Mouse (Mus musculus) testis, adult 2 months (tissue): ENCODE measurements around the gene Dlx1. TPM values are rescaled to one million over a fixed set of nuclear protein-coding genes. Genes with fewer than 3 reads are reported as not detected.

Source experiments
- H3K27ac ChIP-seq: fragments of 200-500 bp; 2 replicates; pipeline ENCODE4 v1.5.1; 2012; ENCODE audit warnings: low read depth, low read length; ENCODE audit not compliant: control insufficient read depth, insufficient read depth
- H3K27me3 ChIP-seq: fragments of 200-500 bp; 2 replicates; pipeline ENCODE4 v1.6.1; 2012; ENCODE audit warnings: mild to moderate bottlenecking, low read length, moderate library complexity; ENCODE audit not compliant: control insufficient read depth, insufficient read depth
- H3K36me3 ChIP-seq: fragments of 200-500 bp; 2 replicates; pipeline ENCODE4 v1.6.1; 2012; ENCODE audit warnings: mild to moderate bottlenecking, low read length; ENCODE audit not compliant: control insufficient read depth, insufficient read depth
- H3K4me1 ChIP-seq: fragments of 200-500 bp; 2 replicates; pipeline ENCODE4 v1.6.1; 2012; ENCODE audit warnings: low read length; ENCODE audit not compliant: control insufficient read depth, insufficient read depth
- H3K4me3 ChIP-seq: fragments of 200-500 bp; 2 replicates; pipeline ENCODE4 v1.5.1; 2012; ENCODE audit warnings: low read depth, mild to moderate bottlenecking, low read length, moderate library complexity, mixed read lengths; ENCODE audit not compliant: control insufficient read depth
- CTCF ChIP-seq: fragments of 200-500 bp; IDR thresholded peaks from 2 replicates; pipeline ENCODE4 v1.5.1; 2012; ENCODE audit warnings: low read depth, mild to moderate bottlenecking, inconsistent platforms, low read length, moderate library complexity; ENCODE audit not compliant: control insufficient read depth, insufficient read depth, insufficient replicate concordance
- POLR2A ChIP-seq: fragments of 200-500 bp; IDR thresholded peaks from 2 replicates; pipeline ENCODE4 v1.6.1; 2012; ENCODE audit warnings: low read depth, mild to moderate bottlenecking, inconsistent platforms, low read length, moderate library complexity; ENCODE audit not compliant: control insufficient read depth
- polyA plus RNA-seq: library from polyadenylated mRNA; depleted of rRNA; stranded (reverse); fragments of >200 nt; gene quantifications from 2 replicates; pipeline ENCODE4 v1.2.3, GENCODE M21; 2012; rRNA removed

Gene Dlx1
- polyA plus RNA-seq, 1 experiment: 0.47 TPM

- Histone ChIP-seq H3K4me3 (peak overlapping the region; percentile 40), H3K36me3 (no peaks in the 10 kb centered on the region)
- no peak for TF ChIP-seq POLR2A
- no peak for TF ChIP-seq CTCF
Measured at GRCm38 (mm10) chr2:71551704-71552103, 23.8 kb downstream of the Dlx1 start.

GRCm38 (mm10) chr2:71556071-71556470, 28.2 kb downstream of the Dlx1 start:
- no peaks in the 10 kb centered on the region for H3K27me3 ChIP-seq
- TF ChIP-seq POLR2A: no peak
- TF ChIP-seq CTCF: no peak
- peaks cover 4% of the 10 kb centered on the region for H3K4me1 ChIP-seq
- H3K27ac ChIP-seq: no peak overlapping the region
- H3K4me3 ChIP-seq: no peak overlapping the region
- H3K36me3 ChIP-seq: no peaks in the 10 kb centered on the region

More at GRCm38 (mm10) chr2:71551704-71552103, 23.8 kb downstream of the Dlx1 start:
- Histone ChIP-seq H3K4me1 (peaks cover 5% of the 10 kb centered on the region), H3K27me3 (no peaks in the 10 kb centered on the region; the same call in 1 of the 2 replicates), H3K27ac (no peak overlapping the region)

- Histone ChIP-seq H3K27me3 (no peaks in the 10 kb centered on the region), H3K36me3 (no peaks in the 10 kb centered on the region), H3K4me3 (no peak overlapping the region; the same call in 1 of the 2 replicates), H3K27ac (no peak overlapping the region), H3K4me1 (0 out of 2 replicates have a peak, but pooled peaks cover 3% of the 10 kb centered on the region)
- no peak for TF ChIP-seq POLR2A
- no peak for TF ChIP-seq CTCF
Measured at GRCm38 (mm10) chr2:71566466-71566865, 38.6 kb downstream of the Dlx1 start.

GRCm38 (mm10) chr2:71573736-71574135, 45.8 kb downstream of the Dlx1 start:
- H3K36me3 ChIP-seq: no peaks in the 10 kb centered on the region
- no peaks in the 10 kb centered on the region for H3K27me3 ChIP-seq
- no peak for TF ChIP-seq CTCF
- TF ChIP-seq POLR2A: no peak
- no peak overlapping the region for H3K4me3 ChIP-seq
- H3K4me1 ChIP-seq: no peaks in the 10 kb centered on the region
- H3K27ac ChIP-seq: no peak overlapping the region

- H3K36me3 ChIP-seq: no peaks in the 10 kb centered on the region
- H3K27me3 ChIP-seq: no peaks in the 10 kb centered on the region
- no peak for TF ChIP-seq POLR2A
- no peak for TF ChIP-seq CTCF
- H3K4me3 ChIP-seq: no peak overlapping the region
- H3K27ac ChIP-seq: no peak overlapping the region
- peaks cover 6% of the 10 kb centered on the region; the same call in 1 of the 2 replicates for H3K4me1 ChIP-seq
Measured at GRCm38 (mm10) chr2:71577059-71577458, 49.1 kb downstream of the Dlx1 start.

GRCm38 (mm10) chr2:71580632-71581466, 52.9 kb downstream of the Dlx1 start:
- Histone ChIP-seq H3K4me3 (peak overlapping the region; percentile 61), H3K27ac (no peak overlapping the region), H3K4me1 (peaks cover 6% of the 10 kb centered on the region; the same call in 1 of the 2 replicates), H3K36me3 (no peaks in the 10 kb centered on the region), H3K27me3 (no peaks in the 10 kb centered on the region)
- TF ChIP-seq POLR2A (no peak), CTCF (0 out of 2 replicates have a peak, but pooled peaks have one; percentile 3)

- Histone ChIP-seq H3K4me1 (peaks cover 6% of the 10 kb centered on the region; the same call in 1 of the 2 replicates), H3K27ac (no peak overlapping the region), H3K4me3 (no peak overlapping the region), H3K36me3 (no peaks in the 10 kb centered on the region), H3K27me3 (no peaks in the 10 kb centered on the region)
- no peak for TF ChIP-seq POLR2A
- TF ChIP-seq CTCF: no peak
Measured at GRCm38 (mm10) chr2:71581488-71581887, 53.6 kb downstream of the Dlx1 start.

Other genes starting within 250 kb of the Dlx1 start
- 3.2 and 3.7 TPM in 2 replicates for gene Slc25a12, start 160.4 kb upstream of the Dlx1 start, polyA plus RNA-seq
- 12.7 and 20.1 TPM in 2 replicates for gene Hat1, start 139.2 kb upstream of the Dlx1 start, polyA plus RNA-seq
- gene Metap1d, start 74.8 kb upstream of the Dlx1 start, polyA plus RNA-seq: 11.8 and 12.9 TPM in 2 replicates
- 0.11 TPM in 1 of 2 replicates, not detected in the other for gene Dlx2, start 18.6 kb downstream of the Dlx1 start, polyA plus RNA-seq
- gene Itga6, start 217.5 kb downstream of the Dlx1 start, polyA plus RNA-seq: 4.8 and 5.2 TPM in 2 replicates